Mouse (Mus musculus) brain, embryonic 18.5 days (tissue): Measurements from ENCODE around the gene Hdac8.

Source experiments
- DNase-seq: peaks from one replicate; pipeline ENCODE4 v3.0.0-alpha.2; 2012; ENCODE audit warnings: low read depth, low spot score

The Hdac8 gene

GRCm38 (mm10) chrX:102504644-102505481 lies at the start of gene Hdac8:
TSS of gene Hdac8 (minus strand) at chrX:102505359.
- DNase-seq: peak; percentile 28

GRCm38 (mm10) chrX:102509205-102509604 lies 4.0 kb upstream of the Hdac8 start:
- DNase-seq: no peak

GRCm38 (mm10) chrX:102504179-102504578 lies 980 bp downstream of the Hdac8 start:
- no peak for DNase-seq

GRCm38 (mm10) chrX:102493992-102494730 lies 11.0 kb downstream of the Hdac8 start:
- no peak for DNase-seq

GRCm38 (mm10) chrX:102485575-102485974 lies 19.6 kb downstream of the Hdac8 start:
- DNase-seq: no peak

DNA sequence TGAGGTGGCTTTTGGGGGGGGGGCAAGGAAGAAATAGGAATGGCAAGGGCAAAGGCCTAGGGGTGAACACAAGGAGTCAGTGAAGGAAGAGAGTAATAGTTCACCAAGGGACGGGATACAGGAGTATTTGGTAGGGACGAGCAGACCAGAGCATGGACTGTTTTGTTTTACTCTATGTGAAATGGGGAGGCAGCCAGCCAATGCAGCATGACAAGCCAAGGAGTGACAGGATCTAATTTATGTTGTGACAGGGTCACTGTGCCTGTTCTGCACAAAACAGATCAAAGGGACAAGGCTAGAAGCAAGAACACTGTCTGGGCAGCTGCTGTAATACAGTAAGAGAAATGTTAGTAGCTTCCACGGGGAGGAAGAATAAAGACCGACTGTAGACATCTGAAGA lies 25.5 kb downstream of the Hdac8 start:
- DNase-seq: no peak

- DNase-seq: no peak
Observed at GRCm38 (mm10) chrX:102478965-102479364, 26.2 kb downstream of the Hdac8 start.

GRCm38 (mm10) chrX:102478481-102478880 lies 26.7 kb downstream of the Hdac8 start:
- DNase-seq: no peak

DNA sequence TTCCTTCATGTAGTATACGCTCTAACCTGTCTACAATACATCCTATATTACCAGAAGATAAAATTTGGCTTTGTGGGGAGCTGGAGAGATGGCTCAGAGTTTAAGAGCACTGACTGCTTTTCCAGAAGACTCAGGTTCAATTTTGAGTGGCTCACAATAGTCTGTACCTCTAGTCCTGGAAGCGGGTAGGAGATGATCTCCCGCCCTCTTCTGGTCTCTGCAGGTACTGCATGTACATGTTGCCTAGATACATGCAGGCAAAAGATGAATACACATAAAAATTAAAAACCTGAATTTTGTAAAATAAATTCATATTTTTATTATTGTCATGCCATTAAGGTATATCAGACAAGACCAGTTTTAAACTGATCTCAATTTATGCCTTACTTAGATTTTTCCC lies 28.4 kb downstream of the Hdac8 start:
- no peak for DNase-seq

DNA sequence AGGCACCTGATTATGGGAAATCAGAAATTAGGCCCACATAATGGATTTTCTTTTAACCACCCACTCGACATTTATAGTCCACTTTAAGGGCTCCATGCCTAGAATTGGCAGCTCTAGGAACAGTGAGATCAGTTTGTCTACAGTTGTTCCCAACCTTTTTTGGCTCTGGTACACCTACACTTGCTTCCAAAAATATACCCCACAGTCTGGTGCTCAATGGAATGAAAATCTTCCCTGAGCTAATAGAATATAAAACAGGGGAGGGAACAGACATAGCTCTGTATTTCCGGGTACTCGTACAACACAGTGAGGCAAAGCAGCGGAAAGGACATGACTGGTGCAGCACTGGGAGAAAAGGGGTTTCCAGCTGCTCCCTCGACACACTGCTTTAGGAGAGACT lies 29.6 kb downstream of the Hdac8 start:
- DNase-seq: no peak

DNA sequence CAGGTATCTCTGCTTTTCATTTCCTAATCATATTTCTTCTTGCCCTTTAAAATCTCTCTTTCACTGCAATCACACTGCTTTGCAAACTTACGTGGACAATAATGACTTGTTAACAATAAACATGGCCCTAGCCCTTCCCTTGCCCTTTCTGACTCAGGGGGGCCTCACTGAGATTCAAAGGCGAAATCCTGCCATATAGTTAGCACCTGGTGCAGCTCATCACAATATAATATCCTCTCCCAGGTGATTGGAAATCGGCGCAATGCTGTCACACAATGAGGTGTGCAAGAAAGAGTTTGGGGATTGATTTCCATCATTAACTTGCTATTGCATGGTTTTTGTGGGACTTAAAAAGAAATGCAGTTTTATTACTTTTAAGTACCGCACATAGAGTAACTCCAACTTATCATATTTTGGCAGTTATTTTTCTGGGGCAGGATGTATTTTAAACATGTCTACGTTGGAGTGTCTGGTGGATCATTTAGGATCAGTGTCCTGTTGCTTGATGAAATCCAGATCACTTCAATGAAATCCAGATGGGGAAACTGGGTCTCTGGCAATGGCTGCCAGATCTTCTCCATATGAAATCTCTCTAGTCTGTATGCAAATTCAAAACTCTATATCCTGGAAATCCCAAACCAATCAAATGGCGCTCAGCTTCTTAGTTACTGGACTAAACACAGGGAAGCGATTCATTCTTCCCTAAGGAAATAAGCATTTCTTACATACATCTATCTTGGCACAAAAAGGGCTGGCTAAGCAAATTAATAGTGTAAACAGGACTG lies 86.6 kb downstream of the Hdac8 start:
- no peak for DNase-seq

DNA sequence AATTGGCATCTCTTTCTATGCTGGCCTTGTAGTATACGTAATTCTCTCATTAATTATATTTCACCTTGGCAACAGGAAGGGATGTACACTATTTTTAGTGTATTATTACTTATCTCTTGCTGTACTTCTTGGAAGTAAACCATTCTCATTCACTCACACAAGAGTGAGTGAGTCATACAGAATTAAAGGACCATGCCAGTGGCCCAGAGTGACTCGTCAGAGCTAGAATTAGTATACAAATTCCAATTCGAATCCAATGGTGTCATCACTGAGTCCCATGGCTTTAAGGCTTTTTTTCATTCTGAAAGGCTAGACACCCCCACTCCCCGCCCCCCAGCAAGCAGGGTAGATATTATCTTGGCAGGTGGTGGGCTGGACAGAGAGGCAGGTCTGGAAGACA lies 88.2 kb downstream of the Hdac8 start:
- no peak for DNase-seq

GRCm38 (mm10) chrX:102416386-102416785 lies 88.8 kb downstream of the Hdac8 start:
- DNase-seq: no peak

DNA sequence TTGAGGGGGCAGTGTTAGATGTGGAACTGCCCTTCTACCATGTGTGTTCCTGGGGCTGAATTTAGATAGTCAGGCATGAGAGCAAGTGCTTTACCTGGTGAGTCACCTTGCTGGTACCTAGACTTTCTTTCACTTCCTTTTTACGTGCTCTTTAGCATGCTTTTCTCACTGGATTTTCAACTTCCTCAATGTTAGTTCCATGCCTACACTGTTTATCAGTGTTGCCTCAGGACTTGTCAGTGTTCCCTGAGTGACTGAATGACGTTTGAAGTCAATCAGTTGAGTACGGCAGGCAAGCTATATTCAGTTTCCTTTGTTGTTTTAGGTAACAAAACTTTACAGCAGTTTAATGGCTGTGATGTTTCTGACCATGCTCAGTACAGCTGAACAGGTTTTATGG lies 120.4 kb downstream of the Hdac8 start:
- no peak for DNase-seq

- DNase-seq: no peak
Observed at GRCm38 (mm10) chrX:102383151-102383550, 122.0 kb downstream of the Hdac8 start.

DNA sequence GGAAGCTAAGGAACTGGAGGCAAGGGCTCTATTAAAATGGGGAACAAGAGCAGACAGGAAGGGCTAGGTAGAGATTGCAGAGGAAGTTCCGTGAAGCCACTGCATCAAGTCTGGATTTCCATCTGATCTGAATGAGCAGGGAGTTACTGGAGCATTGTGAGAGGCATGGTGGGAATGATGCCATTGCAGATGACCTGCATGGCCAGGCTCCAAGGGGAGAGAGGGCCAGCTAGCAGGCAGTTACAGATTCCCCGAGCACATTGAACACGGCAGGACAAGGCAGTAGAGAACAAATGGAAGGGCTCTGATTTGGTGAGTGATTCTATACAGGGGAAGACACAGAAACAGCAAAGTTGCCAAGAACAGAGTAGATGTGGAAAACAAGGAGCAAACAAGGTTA lies 138.6 kb downstream of the Hdac8 start:
- no peak for DNase-seq

DNA sequence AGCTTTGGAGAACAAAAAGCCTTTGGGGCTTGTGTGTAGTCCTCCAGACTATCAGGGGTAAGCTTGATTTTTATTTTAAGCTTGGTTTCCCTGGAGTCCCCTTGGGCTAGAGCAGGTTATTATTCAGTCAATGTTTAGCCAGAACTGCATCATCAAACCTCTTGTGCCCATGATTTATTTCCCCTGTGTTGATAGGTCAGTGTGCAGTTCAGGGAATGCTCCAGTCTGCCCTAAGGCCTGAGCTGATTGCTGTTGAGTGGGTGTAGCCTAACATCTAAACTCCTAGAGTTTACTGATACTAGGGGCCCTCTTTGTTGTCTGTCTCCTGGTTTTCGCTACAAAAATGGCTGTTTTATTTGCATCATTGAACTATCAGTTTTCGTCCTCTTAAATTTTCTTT lies 142.9 kb downstream of the Hdac8 start:
- no peak for DNase-seq

DNA sequence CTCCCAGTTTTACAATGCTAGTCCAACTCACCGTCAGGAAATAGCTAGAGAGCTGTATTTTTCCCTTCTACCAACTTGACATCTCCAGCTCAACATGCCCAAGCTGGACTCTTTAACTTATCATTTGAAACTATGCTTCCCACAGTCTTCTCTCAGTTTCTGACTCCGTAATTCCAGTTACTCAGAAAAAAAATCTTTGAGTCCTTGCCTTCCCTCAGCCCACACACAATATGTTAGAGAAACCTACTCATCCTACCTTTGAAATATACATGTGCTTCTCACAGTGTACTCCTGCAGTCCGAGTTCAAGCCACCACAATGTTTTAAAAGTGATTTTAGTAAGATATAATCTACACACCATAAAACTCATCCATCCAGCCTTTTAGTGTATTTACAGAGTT lies 151.7 kb downstream of the Hdac8 start:
- DNase-seq: no peak

DNA sequence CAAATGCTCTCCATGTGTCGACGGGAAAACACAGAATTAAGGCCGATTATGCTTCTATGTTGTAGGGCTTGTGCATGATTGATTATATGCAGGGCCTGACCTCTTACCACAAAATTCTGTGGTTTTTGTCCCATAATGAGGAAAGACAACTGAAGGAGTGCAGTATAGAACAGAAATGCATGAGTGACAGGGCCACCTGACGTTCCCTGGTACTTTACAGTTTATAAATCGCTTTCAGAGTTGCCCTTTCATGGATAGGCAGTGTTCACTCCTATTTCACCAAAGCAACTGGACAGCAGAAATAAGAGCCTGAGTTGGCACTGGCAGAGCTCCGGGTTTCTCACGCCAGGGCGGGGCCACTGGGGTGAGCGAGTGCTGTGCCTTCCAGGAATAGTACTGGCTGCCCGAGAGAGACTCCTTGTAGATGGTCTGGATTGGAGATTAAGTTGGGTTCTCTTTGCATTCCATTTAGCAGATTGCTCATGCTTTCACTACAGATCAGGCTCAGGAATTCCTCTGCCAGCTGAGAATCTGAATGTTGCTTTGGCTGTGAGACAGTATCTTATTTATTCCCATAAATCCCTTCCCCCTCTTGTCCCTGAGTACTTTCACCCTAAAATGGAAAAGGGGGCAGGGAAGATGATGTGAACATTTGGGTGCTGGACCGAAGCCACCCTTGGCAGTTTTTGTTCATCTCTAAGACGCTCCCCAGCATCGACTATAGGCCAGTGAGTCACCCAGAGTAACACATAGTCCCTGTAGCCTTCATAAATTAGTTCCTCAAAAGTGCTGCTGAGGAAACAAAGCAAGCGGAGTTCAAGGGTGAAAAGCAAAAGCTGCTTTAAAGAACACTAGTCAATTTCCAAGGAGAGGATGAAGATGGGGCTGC lies 155.1 kb downstream of the Hdac8 start:
- DNase-seq: no peak

- DNase-seq: no peak
Observed at GRCm38 (mm10) chrX:102348886-102349486, 156.2 kb downstream of the Hdac8 start.

- no peak for DNase-seq
Observed at GRCm38 (mm10) chrX:102341688-102342087, 163.5 kb downstream of the Hdac8 start.
